Mouse (Mus musculus) heart, embryonic 16.5 days (tissue): ENCODE measurements at regions not wholly inside any gene's neighbourhood (a gene's known extent, or its start where the extent isn't known, plus 50 kb on each side); places are given as distances from the start of the nearest gene placed in this dataset.
A peak's percentile ranks its signal among the peaks of the same experiment; 100 is the strongest.

Experiments used
- ATAC-seq: fragments of 200-750 bp; cut with Nextera tagmentation; replicated peaks from 2 replicates; pipeline ENCODE4 v1.8.0; 2017; ENCODE audit warnings: moderate number of reproducible peaks; ENCODE audit not compliant: insufficient read depth, low FRiP score; ENCODE audit errors: extremely low read depth
- H3K27ac ChIP-seq: fragments of 300-500 bp; sonication (generic); 2 replicates; pipeline ENCODE4 v1.5.1; 2014; ENCODE audit warnings: mild to moderate bottlenecking, low read length, control low read depth, moderate library complexity
- H3K27me3 ChIP-seq: fragments of 300-500 bp; sonication (generic); 2 replicates; pipeline ENCODE4 v1.6.1; 2014; ENCODE audit warnings: low read length, mixed read lengths; ENCODE audit not compliant: control insufficient read depth, insufficient read depth
- H3K36me3 ChIP-seq: fragments of 300-500 bp; sonication (generic); 2 replicates; pipeline ENCODE4 v1.6.1; 2014; ENCODE audit not compliant: control insufficient read depth, insufficient read depth
- H3K4me1 ChIP-seq: fragments of 300-500 bp; sonication (generic); 2 replicates; pipeline ENCODE4 v1.6.1; 2014; ENCODE audit warnings: low read length, mixed read lengths; ENCODE audit not compliant: control insufficient read depth, insufficient read depth
- H3K4me2 ChIP-seq: fragments of 300-500 bp; sonication (generic); 2 replicates; pipeline ENCODE4 v1.6.1; 2014; ENCODE audit warnings: low read depth, mild to moderate bottlenecking, control low read depth, low read length
- H3K4me3 ChIP-seq: fragments of 300-500 bp; sonication (generic); 2 replicates; pipeline ENCODE4 v1.5.1; 2014; ENCODE audit warnings: mild to moderate bottlenecking, control low read depth, low read length
- H3K9ac ChIP-seq: fragments of 300-500 bp; sonication (generic); 2 replicates; pipeline ENCODE4 v1.6.1; 2014; ENCODE audit warnings: low read length, control low read depth
- H3K9me3 ChIP-seq: fragments of 300-500 bp; sonication (generic); replicated peaks from 2 replicates; pipeline ENCODE4 v1.6.1; 2016; ENCODE audit warnings: low read length; ENCODE audit not compliant: control insufficient read depth
- WGBS: fragments of 180-500 bp; shearing (Covaris S2); extraction: QIAGEN DNeasy Blood & Tissue Kit; methylation state at CpG from one replicate; pipeline ENCODE4 v1.1.7; 2014; 5-methylcytosine and 5-hydroxymethylcytosine counted together

- ATAC-seq = no peak
- Histone ChIP-seq H3K4me2 (no peak overlapping the region), H3K27ac (no peak overlapping the region), H3K4me1 (no peaks in the 10 kb centered on the region), H3K4me3 (no peak overlapping the region), H3K36me3 (no peaks in the 10 kb centered on the region), H3K27me3 (no peaks in the 10 kb centered on the region), H3K9ac (no peak overlapping the region), H3K9me3 (no peaks in the 10 kb centered on the region)
- WGBS = 69% methylated on average over 3 of the region's 3 CpGs
Measured at GRCm38 (mm10) chr4:31627053-31627452, 336.8 kb upstream of the Map3k7 start.

- H3K4me2 ChIP-seq = no peak overlapping the region
- H3K4me3 ChIP-seq = no peak overlapping the region
- ATAC-seq = no peak
- no peak overlapping the region for H3K9ac ChIP-seq
- H3K36me3 ChIP-seq = no peaks in the 10 kb centered on the region
- no peak overlapping the region for H3K27ac ChIP-seq
- H3K9me3 ChIP-seq = no peaks in the 10 kb centered on the region
- no peaks in the 10 kb centered on the region for H3K4me1 ChIP-seq
- WGBS = 72% methylated on average over 10 of the region's 10 CpGs
- no peaks in the 10 kb centered on the region for H3K27me3 ChIP-seq
Measured at GRCm38 (mm10) chr4:31627777-31628176, 336.1 kb upstream of the Map3k7 start.

- Histone ChIP-seq H3K27me3 (no peaks in the 10 kb centered on the region), H3K4me1 (no peaks in the 10 kb centered on the region), H3K4me2 (no peak overlapping the region), H3K9ac (no peak overlapping the region), H3K9me3 (no peaks in the 10 kb centered on the region), H3K4me3 (no peak overlapping the region), H3K36me3 (no peaks in the 10 kb centered on the region), H3K27ac (no peak overlapping the region)
- WGBS = 92% methylated on average over 6 of the region's 6 CpGs
- no peak for ATAC-seq
Measured at GRCm38 (mm10) chr4:31638564-31638963, 325.3 kb upstream of the Map3k7 start.

- no peak overlapping the region for H3K4me3 ChIP-seq
- no peaks in the 10 kb centered on the region for H3K4me1 ChIP-seq
- H3K27me3 ChIP-seq = no peaks in the 10 kb centered on the region
- H3K27ac ChIP-seq = no peak overlapping the region
- 55% methylated on average over 9 of the region's 9 CpGs for WGBS
- H3K36me3 ChIP-seq = no peaks in the 10 kb centered on the region
- peak; percentile 91 for ATAC-seq
- peak overlapping the region; percentile 17; the same call in 1 of the 2 replicates for H3K4me2 ChIP-seq
- no peaks in the 10 kb centered on the region for H3K9me3 ChIP-seq
- H3K9ac ChIP-seq = no peak overlapping the region
Measured at GRCm38 (mm10) chr4:31642161-31642560, 321.7 kb upstream of the Map3k7 start.

- no peak overlapping the region for H3K4me3 ChIP-seq
- peak overlapping the region; percentile 17 for H3K4me2 ChIP-seq
- no peak overlapping the region for H3K27ac ChIP-seq
- H3K4me1 ChIP-seq = no peaks in the 10 kb centered on the region
- no peaks in the 10 kb centered on the region for H3K27me3 ChIP-seq
- no peak overlapping the region for H3K9ac ChIP-seq
- 55% methylated on average over 10 of the region's 10 CpGs for WGBS
- H3K36me3 ChIP-seq = no peaks in the 10 kb centered on the region
- H3K9me3 ChIP-seq = no peaks in the 10 kb centered on the region
- peak; percentile 28 for ATAC-seq
Measured at GRCm38 (mm10) chr4:31642593-31643290, 321.2 kb upstream of the Map3k7 start.

- Histone ChIP-seq H3K9ac (no peak overlapping the region), H3K4me2 (no peak overlapping the region), H3K4me1 (no peaks in the 10 kb centered on the region), H3K36me3 (no peaks in the 10 kb centered on the region), H3K27ac (no peak overlapping the region), H3K27me3 (no peaks in the 10 kb centered on the region), H3K9me3 (no peaks in the 10 kb centered on the region), H3K4me3 (no peak overlapping the region)
- ATAC-seq = no peak
- 79% methylated on average over 8 of the region's 8 CpGs for WGBS
Measured at GRCm38 (mm10) chr4:31648631-31649368, 315.1 kb upstream of the Map3k7 start.

GRCm38 (mm10) chr4:31655364-31656106, 308.4 kb upstream of the Map3k7 start:
- 0 out of 2 replicates have a peak, but pooled peaks cover 3% of the 10 kb centered on the region for H3K4me1 ChIP-seq
- no peaks in the 10 kb centered on the region for H3K9me3 ChIP-seq
- no peak for ATAC-seq
- H3K36me3 ChIP-seq = no peaks in the 10 kb centered on the region
- H3K27ac ChIP-seq = no peak overlapping the region
- H3K4me3 ChIP-seq = no peak overlapping the region
- no peak overlapping the region for H3K9ac ChIP-seq
- H3K27me3 ChIP-seq = no peaks in the 10 kb centered on the region
- no peak overlapping the region for H3K4me2 ChIP-seq
- 53% methylated on average over 11 of the region's 11 CpGs for WGBS

GRCm38 (mm10) chr4:31656111-31656510, 307.8 kb upstream of the Map3k7 start:
- 91% methylated on average over 8 of the region's 8 CpGs for WGBS
- ATAC-seq = no peak

GRCm38 (mm10) chr4:31658820-31659219, 305.1 kb upstream of the Map3k7 start:
- Histone ChIP-seq H3K9me3 (no peaks in the 10 kb centered on the region), H3K4me3 (no peak overlapping the region), H3K27ac (no peak overlapping the region), H3K4me2 (no peak overlapping the region), H3K4me1 (peaks cover 5% of the 10 kb centered on the region; the same call in 1 of the 2 replicates), H3K27me3 (no peaks in the 10 kb centered on the region), H3K36me3 (no peaks in the 10 kb centered on the region), H3K9ac (no peak overlapping the region)
- ATAC-seq = no peak
- 70% methylated on average over 5 of the region's 5 CpGs for WGBS

More at GRCm38 (mm10) chr4:31656111-31656510, 307.8 kb upstream of the Map3k7 start:
- Histone ChIP-seq H3K4me1 (0 out of 2 replicates have a peak, but pooled peaks cover 3% of the 10 kb centered on the region), H3K9ac (no peak overlapping the region), H3K9me3 (no peaks in the 10 kb centered on the region), H3K4me2 (no peak overlapping the region), H3K27me3 (no peaks in the 10 kb centered on the region), H3K36me3 (no peaks in the 10 kb centered on the region), H3K4me3 (no peak overlapping the region), H3K27ac (no peak overlapping the region)
